Mouse (Mus musculus): Measurements from ENCODE around the gene Nfe2l3. TPM values are rescaled to one million over a fixed set of nuclear protein-coding genes. Genes with fewer than 3 reads are reported as not detected.

Gene Nfe2l3
- total RNA-seq, 2 experiments from 2014 or later = not detected

GRCm38 (mm10) chr6:51442191-51442835 is 9.8 kb downstream of the Nfe2l3 start:
- peak; percentile 72 for ATAC-seq (replicated peaks; ENCODE audit: poor library complexity)

GRCm38 (mm10) chr6:51452927-51453503 is 20.5 kb downstream of the Nfe2l3 start:
- ATAC-seq (replicated peaks; ENCODE audit: poor library complexity) = no peak

GRCm38 (mm10) chr6:51454949-51455348 is 22.5 kb downstream of the Nfe2l3 start:
- ATAC-seq (replicated peaks; ENCODE audit: poor library complexity) = no peak

- no peak for ATAC-seq (replicated peaks; ENCODE audit: poor library complexity)
Measured at GRCm38 (mm10) chr6:51456198-51456597, 23.7 kb downstream of the Nfe2l3 start.

DNA sequence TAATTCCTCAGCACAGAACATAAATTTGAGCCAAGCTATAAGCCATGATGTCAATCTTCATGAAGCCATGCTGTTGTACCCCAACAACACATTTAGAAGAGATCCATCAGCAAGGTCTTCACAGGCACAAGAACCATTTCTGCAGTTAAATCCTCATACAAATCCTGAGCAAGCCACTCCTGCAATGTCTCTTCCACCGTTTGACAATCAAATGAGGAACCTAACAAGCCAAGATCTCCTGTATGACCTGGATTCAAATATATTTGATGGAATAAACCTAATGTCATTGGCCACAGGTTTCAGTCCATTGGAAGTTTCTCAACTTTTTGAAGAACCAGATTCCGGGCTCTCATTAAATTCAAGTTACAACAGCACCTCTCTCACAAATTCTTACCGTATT is 24.8 kb downstream of the Nfe2l3 start:
- no peak for ATAC-seq (replicated peaks; ENCODE audit: poor library complexity)

GRCm38 (mm10) chr6:51457770-51458387 is 25.4 kb downstream of the Nfe2l3 start:
- ATAC-seq (replicated peaks; ENCODE audit: poor library complexity) = no peak

- ATAC-seq (replicated peaks; ENCODE audit: poor library complexity) = peak; percentile 11; the same call in 1 of the 2 replicates
Measured at GRCm38 (mm10) chr6:51458925-51459312, 26.4 kb downstream of the Nfe2l3 start.

- ATAC-seq (replicated peaks; ENCODE audit: poor library complexity) = peak; percentile 18
Measured at GRCm38 (mm10) chr6:51459313-51460020, 27.0 kb downstream of the Nfe2l3 start.

- ATAC-seq (replicated peaks; ENCODE audit: poor library complexity) = peak; percentile 9; the same call in 1 of the 2 replicates
Measured at GRCm38 (mm10) chr6:51460021-51460360, 27.5 kb downstream of the Nfe2l3 start.

GRCm38 (mm10) chr6:51460363-51460762 is 27.9 kb downstream of the Nfe2l3 start:
- 0 out of 2 replicates have a peak, but pooled peaks have one; percentile 1 for ATAC-seq (replicated peaks; ENCODE audit: poor library complexity)

DNA sequence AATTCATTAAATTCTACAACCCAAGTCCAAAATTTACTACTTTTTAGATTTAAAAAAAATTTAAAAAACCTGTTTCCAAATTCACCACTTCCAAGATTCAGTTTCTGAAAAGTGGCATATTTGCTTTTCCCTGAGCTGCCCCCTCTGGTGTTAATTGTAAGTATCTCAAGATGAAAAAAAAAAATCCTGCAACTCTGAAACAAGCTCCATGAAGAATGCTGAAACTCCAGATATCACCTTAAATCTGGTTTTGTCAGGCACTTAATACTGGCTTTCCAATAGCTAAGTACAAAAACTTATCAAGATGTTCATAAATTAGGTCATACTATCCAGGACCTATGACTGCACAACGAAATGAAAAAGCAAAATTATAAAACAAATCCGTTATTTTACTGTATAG is 35.2 kb downstream of the Nfe2l3 start:
- no peak for ATAC-seq (replicated peaks; ENCODE audit: poor library complexity)

DNA sequence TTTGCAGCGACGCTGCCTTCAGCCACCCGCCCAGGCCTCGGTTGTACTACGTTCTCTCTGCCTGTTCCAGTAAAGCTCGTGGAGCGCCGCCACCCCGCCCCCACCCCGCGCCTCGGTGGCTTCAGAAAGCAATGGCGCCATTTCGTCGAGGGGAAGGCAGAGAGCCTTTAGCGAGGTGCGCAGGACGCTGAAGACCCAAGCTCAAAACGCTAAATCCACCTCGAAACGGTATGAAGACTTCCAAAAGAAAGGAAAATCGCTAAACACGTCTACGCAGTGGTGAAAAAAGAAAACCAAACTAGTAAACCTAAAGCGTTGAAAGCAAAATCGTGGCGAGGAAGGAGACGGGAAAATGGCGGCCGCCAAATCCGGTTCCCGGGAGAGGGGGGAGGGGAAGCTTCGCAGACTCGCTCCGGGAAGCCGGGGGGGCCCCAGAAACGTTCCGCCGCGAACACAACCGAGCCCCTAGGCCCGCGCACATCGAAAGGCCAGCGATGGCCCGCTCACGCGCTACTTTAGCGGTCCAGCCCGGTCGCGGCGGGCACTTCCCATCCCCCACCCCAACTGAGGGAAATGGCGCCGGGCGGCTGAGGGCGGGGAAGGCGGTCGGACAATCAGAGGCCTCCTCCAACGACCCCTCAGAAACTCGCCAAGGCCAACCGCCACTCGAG is 36.6 kb downstream of the Nfe2l3 start:
- peak; percentile 21 for ATAC-seq (replicated peaks; ENCODE audit: poor library complexity)

DNA sequence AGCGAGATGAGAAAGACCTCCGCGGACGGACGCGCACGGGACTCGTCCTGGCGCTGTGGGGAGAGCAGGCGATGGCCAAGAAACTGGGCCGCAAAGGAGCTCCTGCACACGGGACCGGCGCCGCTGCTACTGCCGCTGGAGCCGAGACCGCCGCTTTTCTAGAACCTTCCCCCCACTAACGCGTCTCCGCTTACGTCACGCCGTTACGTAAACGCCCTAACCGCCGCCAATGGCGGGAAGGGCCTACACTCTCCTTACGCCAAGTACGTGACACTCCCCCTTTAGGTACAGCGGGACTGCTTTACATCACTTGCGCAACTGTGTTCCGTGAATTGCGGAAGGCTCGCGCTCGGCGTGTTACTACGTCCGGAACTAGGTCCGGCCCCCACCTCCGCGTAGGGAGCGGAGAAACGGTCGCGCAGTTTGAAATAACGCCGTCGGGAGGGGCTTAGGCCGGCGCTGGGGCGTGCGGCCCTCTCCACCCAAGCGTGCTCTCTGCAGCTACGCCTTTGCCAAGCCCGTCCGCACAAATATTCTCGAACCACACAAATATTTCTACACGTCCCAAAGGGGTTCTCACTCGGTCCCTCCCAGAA is 37.3 kb downstream of the Nfe2l3 start, which contains the start of gene Hnrnpa2b1:
Hnrnpa2b1 (minus strand) TSS at position 180 of the 596 bp plus-strand sequence.
- ATAC-seq (replicated peaks; ENCODE audit: poor library complexity) = peak; percentile 76

DNA sequence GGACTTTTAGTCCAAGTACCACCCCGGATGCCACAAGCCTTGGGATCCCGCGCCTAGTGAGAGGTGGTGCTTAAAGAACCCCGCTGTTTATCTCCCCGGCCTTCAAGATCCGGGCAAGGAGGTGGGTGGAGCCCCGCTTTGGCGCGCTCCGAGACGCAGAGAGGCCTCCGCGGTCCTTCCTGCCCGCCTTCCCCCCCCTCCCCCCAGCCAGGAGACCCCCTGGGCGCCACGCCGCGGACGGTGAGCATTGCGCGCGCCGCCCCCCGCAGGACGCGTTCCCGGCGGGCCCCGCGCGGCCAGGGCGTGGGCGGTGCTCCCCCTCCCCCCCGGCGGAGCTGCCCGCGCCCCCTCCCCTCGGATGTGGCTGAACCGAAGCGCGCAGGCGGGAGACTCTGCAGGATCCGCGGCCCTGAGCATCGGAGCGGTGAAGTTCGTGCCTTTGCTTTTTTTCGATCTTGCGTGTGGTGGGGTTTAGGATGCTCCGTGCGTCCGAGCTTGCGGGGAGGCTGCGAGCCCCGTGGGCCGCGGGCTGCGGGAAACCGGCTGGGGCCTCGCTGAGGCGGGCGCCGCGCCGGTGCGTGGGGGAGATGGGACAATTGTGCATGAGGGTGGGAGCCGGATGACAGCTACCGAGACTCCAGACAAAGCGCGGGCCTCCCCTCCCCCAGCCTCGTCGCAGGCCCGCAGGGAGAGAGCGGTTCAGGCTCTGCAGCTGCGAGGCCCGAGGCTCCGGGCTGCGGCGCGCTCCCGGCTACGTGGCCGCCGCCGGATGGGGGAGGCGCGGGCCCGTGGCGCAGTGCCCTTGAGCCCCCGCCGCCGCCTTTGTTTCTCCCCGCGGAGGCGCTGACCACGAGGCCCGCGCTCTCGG is 38.1 kb downstream of the Nfe2l3 start, which contains the start of gene Cbx3:
Cbx3 (plus strand) TSS at position 50 of the 868 bp plus-strand sequence.
- peak; percentile 49 for ATAC-seq (replicated peaks; ENCODE audit: poor library complexity)

DNA sequence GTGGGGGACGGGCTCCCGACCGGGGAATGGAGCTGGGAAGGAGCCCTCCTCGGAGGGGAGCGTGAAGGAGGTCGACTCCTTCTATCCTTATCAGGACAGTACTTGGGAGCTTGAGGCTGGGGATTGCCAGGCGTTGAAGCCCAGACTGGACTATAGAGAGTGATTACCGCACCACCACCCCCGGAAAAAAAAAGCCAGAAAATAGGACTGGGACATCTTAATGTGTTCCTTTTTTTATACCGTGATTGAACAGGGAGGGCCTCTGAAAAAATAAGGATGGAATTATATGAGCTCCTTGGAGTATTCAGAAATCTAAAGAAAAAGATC is 38.7 kb downstream of the Nfe2l3 start:
- no peak for ATAC-seq (replicated peaks; ENCODE audit: poor library complexity)

DNA sequence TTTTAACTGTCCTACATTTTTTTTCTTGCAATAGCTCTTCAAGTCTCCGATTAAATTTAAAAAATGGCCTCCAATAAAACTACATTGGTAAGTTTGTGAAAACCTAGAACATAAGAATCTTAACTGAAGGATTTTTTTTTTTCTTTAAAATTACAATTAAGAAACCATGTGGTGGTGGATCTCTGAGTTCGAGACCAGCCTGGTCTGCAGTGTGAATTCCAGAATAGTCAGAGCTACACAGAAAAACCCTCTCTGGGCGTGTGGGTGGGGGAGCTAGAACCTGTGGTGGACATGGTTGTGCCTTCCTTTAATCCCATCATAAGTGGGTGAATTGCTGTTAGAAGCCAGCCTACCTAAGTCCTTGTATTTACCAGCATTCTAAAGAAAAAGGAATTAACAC is 39.3 kb downstream of the Nfe2l3 start:
- ATAC-seq (replicated peaks; ENCODE audit: poor library complexity) = no peak

DNA sequence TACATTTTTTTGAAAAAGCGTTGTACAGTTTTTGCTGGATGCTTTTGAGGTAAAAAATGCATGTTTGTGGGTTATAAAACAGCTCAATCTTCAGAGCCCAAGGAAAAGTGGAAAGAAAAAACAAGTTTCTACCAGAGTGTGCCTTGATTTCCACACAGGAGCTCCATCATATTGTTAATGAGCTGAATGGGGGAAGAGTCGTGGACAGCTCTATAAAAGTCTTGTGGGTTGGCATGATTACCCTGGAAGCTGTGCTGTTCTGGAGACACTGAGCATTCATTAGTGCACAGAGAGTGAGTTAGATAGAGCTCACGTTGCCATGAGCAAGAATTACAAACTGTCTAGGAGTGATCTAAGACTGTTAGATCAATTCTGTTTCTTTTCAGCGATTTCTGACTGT is 39.7 kb downstream of the Nfe2l3 start:
- ATAC-seq (replicated peaks; ENCODE audit: poor library complexity) = no peak

DNA sequence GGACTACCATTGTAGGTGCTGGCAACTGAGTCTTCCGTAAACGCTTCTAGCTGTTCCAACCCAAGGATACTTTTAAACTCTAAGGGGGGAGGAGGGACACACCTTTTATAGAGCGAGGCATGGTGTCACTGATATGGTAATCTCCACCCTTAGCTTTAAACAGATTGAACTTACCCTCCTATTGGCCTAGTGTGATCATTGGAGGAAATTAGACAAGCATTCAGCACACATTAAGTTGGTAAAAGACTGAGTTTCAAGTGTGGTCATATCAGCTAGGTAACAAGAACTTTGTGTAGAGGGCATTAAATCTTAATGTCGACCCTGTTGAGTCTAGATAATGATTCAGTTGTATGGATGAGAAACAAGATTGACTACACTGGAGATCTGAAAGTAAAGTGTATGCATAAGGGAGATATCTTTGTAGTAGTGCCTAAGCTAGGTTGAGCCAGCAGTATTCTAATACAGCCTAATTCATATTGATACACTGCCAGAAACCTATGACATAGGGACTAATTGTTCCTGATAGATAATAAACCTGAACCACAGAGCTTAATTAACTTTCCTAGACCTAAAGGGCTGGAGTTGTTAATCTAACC is 46.8 kb downstream of the Nfe2l3 start:
- peak; percentile 93 for ATAC-seq (replicated peaks; ENCODE audit: poor library complexity)

DNA sequence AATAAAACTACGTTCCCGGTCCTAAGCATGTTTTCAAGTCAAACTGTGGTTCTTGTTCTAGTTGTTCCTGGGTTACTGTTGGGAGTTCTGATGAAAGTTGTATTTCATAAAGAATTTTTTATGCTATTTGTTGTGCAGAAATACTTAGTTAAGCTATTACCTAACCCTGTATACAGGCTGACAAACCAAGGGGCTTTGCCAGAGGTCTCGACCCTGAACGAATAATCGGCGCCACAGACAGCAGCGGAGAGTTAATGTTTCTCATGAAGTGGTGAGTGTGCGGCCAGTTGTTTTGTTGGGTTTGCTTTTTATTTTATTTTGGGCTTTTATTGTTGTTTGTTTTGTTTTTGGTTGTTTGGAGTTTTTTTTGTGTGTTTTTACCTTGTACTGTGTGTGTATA is 49.1 kb downstream of the Nfe2l3 start:
- ATAC-seq (replicated peaks; ENCODE audit: poor library complexity) = no peak
